Mouse (Mus musculus) embryonic facial prominence, embryonic 12.5 days (tissue): ENCODE results near the gene Fam178b. TPM values are rescaled to one million over a fixed set of nuclear protein-coding genes. Genes with fewer than 3 reads are reported as not detected.
A peak's percentile ranks its signal among the peaks of the same experiment; 100 is the strongest.

Experiments used
- ATAC-seq: fragments of 200-750 bp; cut with Nextera tagmentation; 2 replicates; pipeline ENCODE4 v1.8.0; 2017; ENCODE audit not compliant: insufficient number of reproducible peaks, insufficient read depth, low FRiP score, low TSS enrichment
- H3K27ac ChIP-seq: fragments of 300-500 bp; sonication (generic); 2 replicates; pipeline ENCODE4 v1.5.1; 2016; ENCODE audit warnings: mild to moderate bottlenecking
- H3K27me3 ChIP-seq: fragments of 300-500 bp; sonication (generic); 2 replicates; pipeline ENCODE4 v1.6.1; 2016; ENCODE audit warnings: mild to moderate bottlenecking, moderate library complexity
- H3K36me3 ChIP-seq: fragments of 300-500 bp; sonication (generic); 2 replicates; pipeline ENCODE4 v1.6.1; 2016; ENCODE audit warnings: mild to moderate bottlenecking
- H3K4me1 ChIP-seq: fragments of 300-500 bp; sonication (generic); 2 replicates; pipeline ENCODE4 v1.6.1; 2016
- H3K4me2 ChIP-seq: fragments of 300-500 bp; sonication (generic); replicated peaks from 2 replicates; pipeline ENCODE4 v1.6.1; 2016; ENCODE audit warnings: mild to moderate bottlenecking, moderate library complexity
- H3K4me3 ChIP-seq: fragments of 300-500 bp; sonication (generic); 2 replicates; pipeline ENCODE4 v1.5.1; 2016; ENCODE audit warnings: mild to moderate bottlenecking
- H3K9ac ChIP-seq: fragments of 300-500 bp; sonication (generic); 2 replicates; pipeline ENCODE4 v1.6.1; 2016; ENCODE audit warnings: mild to moderate bottlenecking, moderate library complexity
- H3K9me3 ChIP-seq: fragments of 300-500 bp; sonication (generic); 2 replicates; pipeline ENCODE4 v1.6.1; 2016; ENCODE audit warnings: mild to moderate bottlenecking, moderate library complexity
- WGBS: fragments of 180-500 bp; shearing (Covaris S2); methylation state at CpG from one replicate; pipeline ENCODE4 v1.1.7; 2016; 5-methylcytosine and 5-hydroxymethylcytosine counted together
- polyA plus RNA-seq: library from polyadenylated mRNA; unstranded; fragments of >200 nt; fragmentation: Nextera tagmentation; extraction: Ambion mirVana; gene quantifications from 2 replicates; pipeline ENCODE4 v1.2.1, GENCODE M21; 2016

Fam178b gene
- polyA plus RNA-seq, 1 experiment from 2014 or later, result 1.2 TPM

- H3K4me1 ChIP-seq, result peaks cover 40% of the 10 kb centered on the region
- peak overlapping the region; percentile 9; the same call in 1 of the 2 replicates for H3K4me3 ChIP-seq
- ATAC-seq, result peak; percentile 91
- 0 out of 2 replicates have a peak overlapping the region, but pooled peaks have one; percentile 7 for H3K9ac ChIP-seq
- H3K27me3 ChIP-seq, result no peaks in the 10 kb centered on the region
- 1% methylated on average over 17 of the region's 17 CpGs for WGBS
- peak overlapping the region; percentile 94 for H3K27ac ChIP-seq
- H3K36me3 ChIP-seq, result no peaks in the 10 kb centered on the region
- no peaks in the 10 kb centered on the region for H3K9me3 ChIP-seq
- H3K4me2 ChIP-seq, result peak overlapping the region; percentile 42
Measured at GRCm38 (mm10) chr1:36580384-36581207, 102.4 kb downstream of the Fam178b start.

GRCm38 (mm10) chr1:36579974-36580383, 103.0 kb downstream of the Fam178b start:
- peak overlapping the region; percentile 9; the same call in 1 of the 2 replicates for H3K4me3 ChIP-seq
- no peaks in the 10 kb centered on the region for H3K36me3 ChIP-seq
- H3K9ac ChIP-seq, result no peak overlapping the region
- no peaks in the 10 kb centered on the region for H3K9me3 ChIP-seq
- peak; percentile 70 for ATAC-seq
- H3K27me3 ChIP-seq, result no peaks in the 10 kb centered on the region
- H3K4me2 ChIP-seq, result peak overlapping the region; percentile 42
- H3K4me1 ChIP-seq, result peaks cover 41% of the 10 kb centered on the region
- WGBS, result 17% methylated on average over 6 of the region's 6 CpGs
- H3K27ac ChIP-seq, result peak overlapping the region; percentile 94

GRCm38 (mm10) chr1:36576991-36577675, 105.8 kb downstream of the Fam178b start:
- Histone ChIP-seq H3K36me3 (no peaks in the 10 kb centered on the region), H3K9ac (no peak overlapping the region), H3K9me3 (no peaks in the 10 kb centered on the region), H3K4me2 (no peak overlapping the region), H3K4me3 (no peak overlapping the region), H3K27me3 (no peaks in the 10 kb centered on the region), H3K4me1 (peaks cover 44% of the 10 kb centered on the region), H3K27ac (no peak overlapping the region)
- WGBS, result 68% methylated on average over 6 of the region's 6 CpGs
- no peak for ATAC-seq

- H3K9ac ChIP-seq, result no peak overlapping the region
- H3K9me3 ChIP-seq, result no peaks in the 10 kb centered on the region
- peaks cover 36% of the 10 kb centered on the region for H3K4me1 ChIP-seq
- H3K27me3 ChIP-seq, result no peaks in the 10 kb centered on the region
- WGBS, result 57% methylated on average over 6 of the region's 6 CpGs
- no peak overlapping the region for H3K4me3 ChIP-seq
- no peak for ATAC-seq
- no peak overlapping the region for H3K4me2 ChIP-seq
- no peaks in the 10 kb centered on the region for H3K36me3 ChIP-seq
- H3K27ac ChIP-seq, result no peak overlapping the region
Measured at GRCm38 (mm10) chr1:36575347-36575746, 107.6 kb downstream of the Fam178b start.

GRCm38 (mm10) chr1:36574196-36574955, 108.6 kb downstream of the Fam178b start:
- no peak for ATAC-seq
- Histone ChIP-seq H3K4me2 (no peak overlapping the region), H3K9ac (no peak overlapping the region), H3K4me1 (peaks cover 30% of the 10 kb centered on the region), H3K36me3 (no peaks in the 10 kb centered on the region), H3K4me3 (no peak overlapping the region), H3K9me3 (no peaks in the 10 kb centered on the region), H3K27me3 (no peaks in the 10 kb centered on the region), H3K27ac (no peak overlapping the region)
- WGBS, result 75% methylated on average over 5 of the region's 5 CpGs

GRCm38 (mm10) chr1:36573524-36573923, 109.5 kb downstream of the Fam178b start:
- H3K4me2 ChIP-seq, result no peak overlapping the region
- no peak for ATAC-seq
- WGBS, result 76% methylated on average over 8 of the region's 8 CpGs
- no peak overlapping the region for H3K27ac ChIP-seq
- no peaks in the 10 kb centered on the region for H3K36me3 ChIP-seq
- no peaks in the 10 kb centered on the region for H3K9me3 ChIP-seq
- H3K9ac ChIP-seq, result no peak overlapping the region
- peaks cover 32% of the 10 kb centered on the region for H3K4me1 ChIP-seq
- no peaks in the 10 kb centered on the region for H3K27me3 ChIP-seq
- no peak overlapping the region for H3K4me3 ChIP-seq

GRCm38 (mm10) chr1:36572709-36573108, 110.3 kb downstream of the Fam178b start:
- H3K9ac ChIP-seq, result no peak overlapping the region
- H3K4me2 ChIP-seq, result no peak overlapping the region
- 46% methylated on average over 1 of the region's 1 CpGs for WGBS
- H3K9me3 ChIP-seq, result no peaks in the 10 kb centered on the region
- no peak overlapping the region for H3K4me3 ChIP-seq
- H3K36me3 ChIP-seq, result no peaks in the 10 kb centered on the region
- ATAC-seq, result no peak
- peaks cover 39% of the 10 kb centered on the region for H3K4me1 ChIP-seq
- no peak overlapping the region for H3K27ac ChIP-seq
- H3K27me3 ChIP-seq, result no peaks in the 10 kb centered on the region

GRCm38 (mm10) chr1:36572140-36572700, 110.8 kb downstream of the Fam178b start:
- ATAC-seq, result no peak
- H3K4me3 ChIP-seq, result no peak overlapping the region
- 74% methylated on average over 2 of the region's 2 CpGs for WGBS
- H3K9me3 ChIP-seq, result no peaks in the 10 kb centered on the region
- no peaks in the 10 kb centered on the region for H3K27me3 ChIP-seq
- H3K36me3 ChIP-seq, result no peaks in the 10 kb centered on the region
- H3K4me1 ChIP-seq, result peaks cover 39% of the 10 kb centered on the region
- no peak overlapping the region for H3K27ac ChIP-seq
- H3K4me2 ChIP-seq, result no peak overlapping the region
- H3K9ac ChIP-seq, result no peak overlapping the region

- no peak overlapping the region for H3K27ac ChIP-seq
- no peak overlapping the region for H3K4me3 ChIP-seq
- H3K9ac ChIP-seq, result no peak overlapping the region
- H3K9me3 ChIP-seq, result no peaks in the 10 kb centered on the region
- H3K27me3 ChIP-seq, result no peaks in the 10 kb centered on the region
- ATAC-seq, result no peak
- 34% methylated on average over 6 of the region's 6 CpGs for WGBS
- H3K4me2 ChIP-seq, result no peak overlapping the region
- no peaks in the 10 kb centered on the region for H3K36me3 ChIP-seq
- peaks cover 38% of the 10 kb centered on the region for H3K4me1 ChIP-seq
Measured at GRCm38 (mm10) chr1:36571627-36572026, 111.4 kb downstream of the Fam178b start.

- Histone ChIP-seq H3K9ac (no peak overlapping the region), H3K9me3 (no peaks in the 10 kb centered on the region), H3K27me3 (no peaks in the 10 kb centered on the region), H3K4me3 (no peak overlapping the region), H3K4me1 (peaks cover 32% of the 10 kb centered on the region), H3K4me2 (no peak overlapping the region), H3K36me3 (no peaks in the 10 kb centered on the region), H3K27ac (no peak overlapping the region)
- ATAC-seq, result no peak
- WGBS, result 94% methylated on average over 5 of the region's 5 CpGs
Measured at GRCm38 (mm10) chr1:36570320-36570719, 112.7 kb downstream of the Fam178b start.

- 49% methylated on average over 7 of the region's 7 CpGs for WGBS
- no peaks in the 10 kb centered on the region for H3K36me3 ChIP-seq
- no peaks in the 10 kb centered on the region for H3K9me3 ChIP-seq
- no peak overlapping the region for H3K4me3 ChIP-seq
- H3K27me3 ChIP-seq, result no peaks in the 10 kb centered on the region
- no peak overlapping the region for H3K27ac ChIP-seq
- peaks cover 32% of the 10 kb centered on the region for H3K4me1 ChIP-seq
- no peak overlapping the region for H3K4me2 ChIP-seq
- no peak for ATAC-seq
- no peak overlapping the region for H3K9ac ChIP-seq
Measured at GRCm38 (mm10) chr1:36569694-36570276, 113.2 kb downstream of the Fam178b start.
